In the genomic region with DNA sequence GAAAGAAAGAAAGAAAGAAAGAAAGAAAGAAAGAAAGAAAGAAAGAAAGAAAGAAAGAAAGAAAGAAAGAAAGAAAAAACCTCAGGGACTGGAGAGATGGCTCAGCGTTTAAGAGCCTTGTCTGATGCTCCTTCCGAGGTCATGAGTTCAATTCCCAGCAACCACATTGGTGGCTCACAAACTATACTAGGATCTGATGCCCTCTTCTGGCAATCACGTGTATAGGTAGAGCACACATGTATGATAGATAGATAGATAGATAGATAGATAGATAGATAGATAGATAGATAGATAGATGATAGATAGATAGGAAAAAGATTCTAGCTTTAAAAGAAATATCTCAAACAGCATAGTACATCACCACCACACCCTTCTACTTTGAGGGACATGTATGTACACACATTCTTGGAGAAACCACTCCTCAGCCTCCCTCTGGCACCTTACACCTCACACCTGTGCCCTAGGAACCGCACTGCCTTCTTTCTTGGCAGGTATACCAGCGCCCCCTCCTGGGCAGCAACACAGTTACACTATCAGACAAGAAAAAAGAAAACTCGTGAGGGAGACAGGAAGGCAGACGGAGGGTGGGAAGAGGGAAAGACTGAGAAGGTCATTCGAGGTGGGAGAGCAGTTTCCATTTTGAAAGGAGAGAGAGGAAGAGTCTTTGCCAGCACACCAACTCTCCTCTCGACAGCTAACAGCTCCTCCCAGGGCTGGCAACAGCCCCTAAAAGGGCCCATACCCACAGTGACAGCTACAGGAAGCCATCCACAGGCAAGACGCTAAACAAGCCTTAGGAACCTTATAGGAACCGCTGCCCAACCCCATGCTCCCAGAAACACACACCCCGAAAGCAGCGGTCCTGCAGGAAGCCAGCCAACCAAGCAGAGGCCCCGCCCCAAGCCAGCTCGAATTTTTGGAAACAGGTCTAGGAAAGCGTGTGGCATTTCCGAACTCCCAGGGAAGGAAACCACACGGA, we compare ENCODE assay signal across 7 mouse cellular contexts.
DNase-seq lines count a peak whose midpoint lies in the region; ATAC-seq lines count a peak whose summit lies in the region.

No protein-coding gene starts in this region.

- no peak overlapping the region for H3K9ac ChIP-seq in liver, embryonic 15.5 days

- no peak overlapping the region for H3K27ac ChIP-seq in liver, embryonic 15.5 days (replicated peaks)

- H3K27me3 ChIP-seq in liver, embryonic 15.5 days, result peaks cover 56% of the 10 kb centered on the region

- H3K4me1 ChIP-seq in liver, embryonic 15.5 days (replicated peaks), result peaks cover 37% of the 10 kb centered on the region

- ATAC-seq in CD4-positive, CD25-positive, alpha-beta regulatory T cell, adult 4 months, result peak; percentile 32
- peak; percentile 29 for ATAC-seq in granulocyte monocyte progenitor cell, adult 5-6 weeks (replicated peaks; ENCODE audit: poor library complexity, severe bottlenecking)
- ATAC-seq in liver, embryonic 15.5 days (ENCODE audit: insufficient read depth), result no peak

- H3K36me3 ChIP-seq in liver, embryonic 15.5 days (replicated peaks), result no peaks in the 10 kb centered on the region

- H3K4me3 ChIP-seq in liver, embryonic 15.5 days (replicated peaks), result no peak overlapping the region

- H3K4me2 ChIP-seq in liver, embryonic 15.5 days, result peak overlapping the region; percentile 23

- no peaks in the 10 kb centered on the region for H3K9me3 ChIP-seq in liver, embryonic 15.5 days (replicated peaks)

- peak; percentile 87 for DNase-seq in A20 (ENCODE audit: low read depth, low spot score)
- DNase-seq in embryo, embryonic 10 days (ENCODE audit: low spot score), result peak; percentile 56
- peak; percentile 46 for DNase-seq in kidney, adult 11 months
- peak; percentile 50 for DNase-seq in right cerebral cortex, postnatal 25 days

- 13% methylated on average over 18 of the region's 18 CpGs for WGBS in liver, embryonic 15.5 days (ENCODE audit: insufficient replicate concordance)
